Mouse (Mus musculus): ENCODE results near the gene Fam221b. TPM values are rescaled to one million over a fixed set of nuclear protein-coding genes. Genes with fewer than 3 reads are reported as not detected.

Gene Fam221b
- polyA plus RNA-seq, 1 experiment from 2014 or later, result 1.6 TPM

GRCm38 (mm10) chr4:43673703-43674102 is 4.8 kb upstream of the Fam221b start:
- peaks cover 19% of the 10 kb centered on the region for H3K4me1 ChIP-seq (ENCODE audit: control insufficient read depth, insufficient read depth, low read length)
- H3K36me3 ChIP-seq (ENCODE audit: control insufficient read depth, insufficient read depth, low read length), result peaks cover 29% of the 10 kb centered on the region
- no peak for ATAC-seq (ENCODE audit: low read depth)
- no peak overlapping the region for H3K9ac ChIP-seq (replicated peaks; ENCODE audit: low read depth, low read length)
- no peaks in the 10 kb centered on the region for H3K27me3 ChIP-seq (ENCODE audit: control insufficient read depth, insufficient read depth, low read length)
- H3K27ac ChIP-seq (ENCODE audit: low read depth, low read length), result no peak overlapping the region
- H3K9me3 ChIP-seq (ENCODE audit: control insufficient read depth, low read length), result no peaks in the 10 kb centered on the region
- H3K4me3 ChIP-seq (ENCODE audit: low read depth, low read length), result no peak overlapping the region
- WGBS, result 67% methylated on average over 8 of the region's 8 CpGs
- H3K4me2 ChIP-seq (ENCODE audit: low read depth, low read length), result no peak overlapping the region

DNA sequence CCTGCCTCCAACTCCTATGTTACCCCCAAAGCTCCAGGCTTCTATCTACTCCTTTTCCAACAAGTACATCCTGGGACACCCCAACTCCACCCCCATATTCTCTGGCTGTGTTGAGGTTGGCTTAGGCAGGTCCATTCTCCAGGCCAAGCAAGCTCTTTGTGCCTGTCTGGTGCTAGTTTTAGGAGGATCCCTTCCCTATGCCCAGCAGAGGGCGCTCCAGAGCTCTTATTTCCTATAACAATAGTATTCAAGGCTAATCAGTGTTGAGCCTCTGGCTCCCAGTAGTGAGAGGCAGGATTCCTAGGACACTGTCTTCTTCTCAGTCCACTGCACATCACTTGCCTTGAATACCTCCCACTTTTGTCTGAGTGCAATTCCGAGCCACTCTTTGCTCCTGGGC is 3.1 kb upstream of the Fam221b start:
- Histone ChIP-seq H3K4me3 (ENCODE audit: low read depth, low read length) (peak overlapping the region; percentile 10; the same call in 1 of the 2 replicates), H3K9me3 (ENCODE audit: control insufficient read depth, low read length) (no peaks in the 10 kb centered on the region), H3K27me3 (ENCODE audit: control insufficient read depth, insufficient read depth, low read length) (no peaks in the 10 kb centered on the region), H3K4me1 (ENCODE audit: control insufficient read depth, insufficient read depth, low read length) (peaks cover 22% of the 10 kb centered on the region), H3K4me2 (ENCODE audit: low read depth, low read length) (peak overlapping the region; percentile 93), H3K36me3 (ENCODE audit: control insufficient read depth, insufficient read depth, low read length) (peaks cover 21% of the 10 kb centered on the region), H3K27ac (ENCODE audit: low read depth, low read length) (no peak overlapping the region), H3K9ac (replicated peaks; ENCODE audit: low read depth, low read length) (0 out of 2 replicates have a peak overlapping the region, but pooled peaks have one; percentile 11)
- ATAC-seq (ENCODE audit: low read depth), result no peak
- WGBS, result 2% methylated on average over 2 of the region's 2 CpGs

DNA sequence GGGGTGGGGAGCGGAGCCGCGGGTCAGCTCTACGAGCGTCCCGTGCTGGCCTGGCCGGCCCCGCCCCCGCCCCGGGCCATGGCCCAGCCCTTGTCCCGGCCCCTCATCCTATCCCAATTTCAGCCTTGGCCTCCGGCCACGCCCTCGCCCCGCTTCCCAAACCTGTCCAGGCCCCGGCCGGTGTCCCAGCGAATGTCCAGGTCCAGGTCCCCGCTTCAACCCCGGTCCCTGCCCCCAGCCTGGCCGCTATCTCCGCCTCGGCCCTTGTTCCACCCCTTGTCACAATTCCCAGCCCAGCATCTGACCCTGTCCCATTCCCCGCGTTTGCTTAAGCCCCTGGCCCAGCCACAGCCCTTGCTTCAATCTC is 466 bp upstream of the Fam221b start:
- ATAC-seq (ENCODE audit: low read depth), result peak; percentile 62
- Histone ChIP-seq H3K36me3 (ENCODE audit: control insufficient read depth, insufficient read depth, low read length) (peaks cover 2% of the 10 kb centered on the region), H3K9ac (replicated peaks; ENCODE audit: low read depth, low read length) (peak overlapping the region; percentile 98), H3K4me1 (ENCODE audit: control insufficient read depth, insufficient read depth, low read length) (peaks cover 22% of the 10 kb centered on the region), H3K27ac (ENCODE audit: low read depth, low read length) (peak overlapping the region; percentile 58; the same call in 1 of the 2 replicates), H3K9me3 (ENCODE audit: control insufficient read depth, low read length) (no peaks in the 10 kb centered on the region), H3K4me2 (ENCODE audit: low read depth, low read length) (peak overlapping the region; percentile 93), H3K27me3 (ENCODE audit: control insufficient read depth, insufficient read depth, low read length) (no peaks in the 10 kb centered on the region), H3K4me3 (ENCODE audit: low read depth, low read length) (peak overlapping the region; percentile 83)
- WGBS, result under 1% methylated on average over 16 of the region's 25 CpGs

DNA sequence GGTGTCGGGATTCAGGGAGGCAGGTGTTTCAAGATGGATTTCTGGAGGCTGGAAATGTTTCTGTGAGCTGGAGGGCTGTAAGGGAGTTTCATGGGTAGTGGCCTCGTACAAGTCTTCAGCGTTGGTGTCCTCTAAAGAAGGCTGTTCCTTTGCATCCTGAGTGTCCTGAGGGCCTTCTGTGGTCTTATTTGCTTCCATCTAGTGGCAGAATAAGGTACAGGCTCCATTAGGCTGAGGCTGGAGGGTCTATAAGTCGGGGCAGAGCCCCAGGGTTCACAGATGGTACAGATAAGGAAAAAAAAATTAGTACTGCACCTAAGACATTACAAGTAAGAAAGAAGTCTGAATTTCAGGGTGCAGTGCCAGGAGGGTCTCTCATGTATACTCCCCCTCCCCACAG is 2.5 kb downstream of the Fam221b start:
- WGBS, result 33% methylated on average over 4 of the region's 4 CpGs
- H3K27me3 ChIP-seq (ENCODE audit: control insufficient read depth, insufficient read depth, low read length), result peaks cover 8% of the 10 kb centered on the region
- ATAC-seq (ENCODE audit: low read depth), result no peak

DNA sequence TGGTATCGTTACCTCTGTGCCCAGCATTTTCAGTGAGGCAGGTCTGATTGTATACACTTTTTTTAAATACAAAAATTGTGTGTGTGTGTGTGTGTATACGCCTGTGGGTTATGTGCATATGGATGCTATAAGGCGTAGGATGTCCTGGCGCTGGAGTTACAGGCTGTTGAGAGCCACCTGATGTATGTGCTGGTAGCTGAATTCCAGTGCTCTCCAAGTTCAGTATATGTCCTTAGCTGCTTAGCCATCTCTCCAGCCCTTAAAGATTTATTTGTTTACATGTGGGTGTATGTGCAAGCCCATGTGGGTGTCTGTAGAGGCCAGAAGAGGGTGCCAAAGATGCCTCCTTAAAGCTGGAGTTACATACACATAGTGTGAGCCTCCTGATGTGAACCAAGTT is 11.8 kb downstream of the Fam221b start:
- ATAC-seq (ENCODE audit: low read depth), result no peak
- no peak overlapping the region for H3K27ac ChIP-seq (ENCODE audit: low read depth, low read length)
- no peaks in the 10 kb centered on the region for H3K9me3 ChIP-seq (ENCODE audit: control insufficient read depth, low read length)
- 0 out of 2 replicates have a peak, but pooled peaks cover 1% of the 10 kb centered on the region for H3K27me3 ChIP-seq (ENCODE audit: control insufficient read depth, insufficient read depth, low read length)
- H3K4me3 ChIP-seq (ENCODE audit: low read depth, low read length), result peak overlapping the region; percentile 72
- H3K9ac ChIP-seq (replicated peaks; ENCODE audit: low read depth, low read length), result 0 out of 2 replicates have a peak overlapping the region, but pooled peaks have one; percentile 17
- H3K4me2 ChIP-seq (ENCODE audit: low read depth, low read length), result peak overlapping the region; percentile 41; the same call in 1 of the 2 replicates
- no peaks in the 10 kb centered on the region; the same call in 1 of the 2 replicates for H3K4me1 ChIP-seq (ENCODE audit: control insufficient read depth, insufficient read depth, low read length)
- H3K36me3 ChIP-seq (ENCODE audit: control insufficient read depth, insufficient read depth, low read length), result no peaks in the 10 kb centered on the region
- WGBS, result 52% methylated on average over 4 of the region's 4 CpGs

More for the DNA sequence above, 2.5 kb downstream of the Fam221b start:
- Histone ChIP-seq H3K36me3 (ENCODE audit: control insufficient read depth, insufficient read depth, low read length) (no peaks in the 10 kb centered on the region), H3K9ac (replicated peaks; ENCODE audit: low read depth, low read length) (no peak overlapping the region), H3K9me3 (ENCODE audit: control insufficient read depth, low read length) (no peaks in the 10 kb centered on the region), H3K4me3 (ENCODE audit: low read depth, low read length) (no peak overlapping the region), H3K4me2 (ENCODE audit: low read depth, low read length) (no peak overlapping the region), H3K4me1 (ENCODE audit: control insufficient read depth, insufficient read depth, low read length) (peaks cover 19% of the 10 kb centered on the region), H3K27ac (ENCODE audit: low read depth, low read length) (no peak overlapping the region)

GRCm38 (mm10) chr4:43656339-43657109 is 12.4 kb downstream of the Fam221b start, which contains the start of gene Hint2:
Gene Hint2, minus strand, starts transcription at chr4:43656466.
- H3K27me3 ChIP-seq (ENCODE audit: control insufficient read depth, insufficient read depth, low read length), result no peaks in the 10 kb centered on the region
- peak within 1 kb of the TSS; percentile 92 for H3K27ac ChIP-seq (ENCODE audit: low read depth, low read length)
- H3K4me3 ChIP-seq (ENCODE audit: low read depth, low read length), result peak within 1 kb of the TSS; percentile 72
- under 1% methylated on average over 34 of the region's 34 CpGs for WGBS
- no peaks in the 10 kb centered on the region; the same call in 1 of the 2 replicates for H3K4me1 ChIP-seq (ENCODE audit: control insufficient read depth, insufficient read depth, low read length)
- H3K9ac ChIP-seq (replicated peaks; ENCODE audit: low read depth, low read length), result peak within 1 kb of the TSS; percentile 78
- H3K36me3 ChIP-seq (ENCODE audit: control insufficient read depth, insufficient read depth, low read length), result no peaks in the 10 kb centered on the region
- ATAC-seq (ENCODE audit: low read depth), result peak; percentile 98
- H3K4me2 ChIP-seq (ENCODE audit: low read depth, low read length), result peak within 1 kb of the TSS; percentile 83
- no peaks in the 10 kb centered on the region for H3K9me3 ChIP-seq (ENCODE audit: control insufficient read depth, low read length)

DNA sequence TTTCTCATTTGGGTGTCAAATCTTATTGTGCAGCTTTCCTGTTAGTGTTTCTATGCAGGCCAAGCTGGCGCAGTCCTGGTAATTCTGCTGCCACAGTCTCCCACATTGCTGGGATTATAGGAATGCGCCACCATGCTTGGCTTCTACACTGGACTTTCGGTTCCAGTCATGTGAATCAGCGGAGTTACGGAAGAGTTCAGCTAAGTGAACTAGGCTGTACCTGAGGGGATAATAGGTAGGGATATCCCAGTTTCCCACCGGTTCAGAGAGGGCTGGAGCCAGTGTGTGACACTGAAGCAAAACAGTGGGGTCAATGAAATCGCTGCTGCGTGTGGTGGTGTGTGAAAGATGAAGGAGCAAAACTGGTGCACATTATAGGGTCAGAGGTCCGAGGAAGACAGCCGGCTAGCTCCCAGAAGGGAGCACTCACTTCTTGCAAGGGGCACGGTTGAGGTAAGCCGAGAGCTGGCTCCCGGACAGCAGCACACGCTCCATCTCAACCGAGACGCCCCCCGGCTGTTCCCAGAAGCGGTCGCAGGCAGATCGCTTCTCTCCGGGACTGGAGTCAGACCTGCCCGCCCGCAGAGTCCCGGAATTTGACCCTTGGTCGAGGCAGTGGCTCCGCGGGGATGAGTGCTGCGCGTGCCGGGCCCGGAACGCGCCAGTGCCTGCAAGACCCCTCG is 13.1 kb downstream of the Fam221b start:
- no peaks in the 10 kb centered on the region for H3K27me3 ChIP-seq (ENCODE audit: control insufficient read depth, insufficient read depth, low read length)
- H3K4me2 ChIP-seq (ENCODE audit: low read depth, low read length), result peak overlapping the region; percentile 83
- H3K4me1 ChIP-seq (ENCODE audit: control insufficient read depth, insufficient read depth, low read length), result no peaks in the 10 kb centered on the region; the same call in 1 of the 2 replicates
- H3K9me3 ChIP-seq (ENCODE audit: control insufficient read depth, low read length), result no peaks in the 10 kb centered on the region
- WGBS, result 5% methylated on average over 30 of the region's 34 CpGs
- H3K27ac ChIP-seq (ENCODE audit: low read depth, low read length), result peak overlapping the region; percentile 92
- peak overlapping the region; percentile 72 for H3K4me3 ChIP-seq (ENCODE audit: low read depth, low read length)
- no peak; the same call in 1 of the 2 replicates for ATAC-seq (ENCODE audit: low read depth)
- H3K9ac ChIP-seq (replicated peaks; ENCODE audit: low read depth, low read length), result peak overlapping the region; percentile 78
- no peaks in the 10 kb centered on the region for H3K36me3 ChIP-seq (ENCODE audit: control insufficient read depth, insufficient read depth, low read length)

DNA sequence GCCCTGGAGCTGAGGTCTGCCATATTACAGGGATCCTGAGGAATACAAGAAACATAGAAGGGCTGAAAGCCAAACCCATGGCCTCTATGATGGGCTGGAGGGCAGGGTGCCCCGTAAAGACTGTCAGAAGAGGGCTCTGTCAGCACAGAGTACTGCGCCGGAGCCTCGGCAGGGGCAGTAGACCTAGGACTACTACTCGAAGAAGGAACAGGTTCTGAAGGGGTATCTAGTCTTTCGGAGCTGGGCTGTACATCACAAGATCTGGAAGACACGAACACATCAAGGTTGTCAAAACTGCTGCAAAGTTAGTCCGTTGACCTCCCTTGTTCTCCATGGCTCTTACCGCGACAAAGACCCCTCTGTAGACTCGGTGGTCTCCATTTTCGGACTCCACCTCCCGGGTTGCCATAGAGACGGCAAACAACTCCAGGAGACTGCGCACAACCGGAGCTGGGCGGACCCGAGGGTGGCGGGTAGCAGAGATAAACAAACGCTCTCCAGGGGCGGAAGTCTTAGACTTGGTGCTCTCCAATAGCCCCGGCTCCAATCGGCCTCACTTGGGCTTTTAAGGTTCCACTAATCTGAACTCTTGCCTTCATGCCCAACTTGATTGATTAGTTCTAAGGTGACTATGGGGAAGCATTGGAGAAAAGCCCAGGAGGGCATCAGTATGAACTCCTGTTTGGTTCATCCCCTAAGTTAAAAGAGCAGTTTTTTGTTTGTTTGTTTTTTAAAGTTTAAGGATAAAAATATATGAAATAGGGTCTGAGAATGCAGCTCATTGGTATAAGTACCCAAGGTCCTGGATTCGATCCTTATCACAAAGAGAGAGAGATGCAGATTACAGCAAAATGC is 15.6 kb downstream of the Fam221b start, which contains the start of gene Spag8:
Gene Spag8 (minus strand): TSS at position 434 of the 855 bp plus-strand sequence.
- H3K36me3 ChIP-seq (ENCODE audit: control insufficient read depth, insufficient read depth, low read length), result peaks cover 8% of the 10 kb centered on the region; the same call in 1 of the 2 replicates
- 13% methylated on average over 24 of the region's 24 CpGs for WGBS
- peak within 1 kb of the TSS; percentile 31; the same call in 1 of the 2 replicates for H3K4me2 ChIP-seq (ENCODE audit: low read depth, low read length)
- no peaks in the 10 kb centered on the region for H3K27me3 ChIP-seq (ENCODE audit: control insufficient read depth, insufficient read depth, low read length)
- no peaks in the 10 kb centered on the region; the same call in 1 of the 2 replicates for H3K4me1 ChIP-seq (ENCODE audit: control insufficient read depth, insufficient read depth, low read length)
- H3K27ac ChIP-seq (ENCODE audit: low read depth, low read length), result no peak within 1 kb of the TSS
- 0 out of 2 replicates have a peak within 1 kb of the TSS, but pooled peaks have one; percentile 4 for H3K4me3 ChIP-seq (ENCODE audit: low read depth, low read length)
- no peak for ATAC-seq (ENCODE audit: low read depth)
- no peaks in the 10 kb centered on the region for H3K9me3 ChIP-seq (ENCODE audit: control insufficient read depth, low read length)
- H3K9ac ChIP-seq (replicated peaks; ENCODE audit: low read depth, low read length), result no peak within 1 kb of the TSS
